Mouse (Mus musculus) liver, postnatal 0 days (tissue): ENCODE measurements around the gene Ahsg. TPM values are rescaled to one million over a fixed set of nuclear protein-coding genes. Genes with fewer than 3 reads are reported as not detected.
"Not testable (repeated sequence)": the region's sequence is repeated elsewhere in the genome, so short reads cannot be mapped to it uniquely, and the experiment has no call there.

Experiments
- ATAC-seq: fragments of 200-750 bp; cut with Nextera tagmentation; 2 replicates; pipeline ENCODE4 v1.8.0; 2017; ENCODE audit warnings: mild to moderate bottlenecking, moderate library complexity
- DNase-seq: peaks from one replicate; pipeline ENCODE4 v3.0.0-alpha.2; 2016
- H3K27ac ChIP-seq: fragments of 300-500 bp; sonication (generic); 2 replicates; pipeline ENCODE4 v1.5.1; 2014; ENCODE audit warnings: antibody characterized with exemption, moderate library complexity, mild to moderate bottlenecking, low read depth
- H3K27me3 ChIP-seq: fragments of 300-500 bp; sonication (generic); 2 replicates; pipeline ENCODE4 v1.6.1; 2014; ENCODE audit warnings: low read length, control low read depth, mixed read lengths; ENCODE audit not compliant: insufficient read depth
- H3K36me3 ChIP-seq: fragments of 300-500 bp; sonication (generic); replicated peaks from 2 replicates; pipeline ENCODE4 v1.6.1; 2014; ENCODE audit warnings: mild to moderate bottlenecking, control low read depth, low read length, moderate library complexity, mixed read lengths; ENCODE audit not compliant: insufficient read depth
- H3K4me1 ChIP-seq: fragments of 300-500 bp; sonication (generic); 2 replicates; pipeline ENCODE4 v1.6.1; 2014; ENCODE audit warnings: antibody characterized with exemption, mild to moderate bottlenecking, control low read depth; ENCODE audit not compliant: insufficient read depth
- H3K4me2 ChIP-seq: fragments of 300-500 bp; sonication (generic); 2 replicates; pipeline ENCODE4 v1.6.1; 2014; ENCODE audit warnings: low read depth, mild to moderate bottlenecking, low read length, moderate library complexity, mixed read lengths
- H3K4me3 ChIP-seq: fragments of 300-500 bp; sonication (generic); 2 replicates; pipeline ENCODE4 v1.5.1; 2014; ENCODE audit warnings: low read depth, low read length
- H3K9ac ChIP-seq: fragments of 300-500 bp; sonication (generic); replicated peaks from 2 replicates; pipeline ENCODE4 v1.6.1; 2014; ENCODE audit warnings: mild to moderate bottlenecking, moderate library complexity
- H3K9me3 ChIP-seq: fragments of 300-500 bp; sonication (generic); 2 replicates; pipeline ENCODE4 v1.6.1; 2016; ENCODE audit warnings: mild to moderate bottlenecking, control low read depth, low read length, mixed read lengths
- CTCF ChIP-seq: sonication (generic); IDR thresholded peaks from 2 replicates; pipeline ENCODE4 v1.5.1; 2016; ENCODE audit warnings: antibody characterized with exemption, low read depth
- EP300 ChIP-seq: IDR thresholded peaks from 2 replicates; pipeline ENCODE4 v1.6.1; 2016; ENCODE audit warnings: antibody characterized with exemption, low read depth, mild to moderate bottlenecking
- WGBS: fragments of 180-500 bp; shearing (Covaris S2); extraction: QIAGEN DNeasy Blood & Tissue Kit; methylation state at CpG from one replicate; pipeline ENCODE4 v1.1.7; 2014; ENCODE audit not compliant: insufficient replicate concordance; 5-methylcytosine and 5-hydroxymethylcytosine counted together
- polyA plus RNA-seq: library from polyadenylated mRNA; unstranded; fragments of >200 nt; fragmentation: Nextera tagmentation; extraction: Ambion mirVana; gene quantifications from 2 replicates; pipeline ENCODE4 v1.2.1, GENCODE M21; 2015

Ahsg gene
- polyA plus RNA-seq, 1 experiment from 2014 or later, result 27,060 TPM

- ATAC-seq (peak; percentile 46), DNase-seq (peak; percentile 32)
- Histone ChIP-seq H3K36me3 (no peaks in the 10 kb centered on the region), H3K27ac (peak overlapping the region; percentile 91), H3K4me2 (peak overlapping the region; percentile 45), H3K4me1 (no peaks in the 10 kb centered on the region), H3K4me3 (no peak overlapping the region), H3K9ac (no peak overlapping the region; the same call in 1 of the 2 replicates), H3K27me3 (no peaks in the 10 kb centered on the region), H3K9me3 (no peaks in the 10 kb centered on the region)
- WGBS, result 56% methylated on average over 4 of the region's 4 CpGs
- TF ChIP-seq CTCF (no peak), EP300 (peak; percentile 75)
Observed at GRCm38 (mm10) chr16:22922433-22922832, 31.4 kb downstream of the Ahsg start.

- 70% methylated on average over 6 of the region's 6 CpGs for WGBS
Observed at GRCm38 (mm10) chr16:22929575-22929974, 38.5 kb downstream of the Ahsg start.

GRCm38 (mm10) chr16:22931431-22932200 is 40.5 kb downstream of the Ahsg start:
- TF ChIP-seq EP300, result no peak
- TF ChIP-seq CTCF, result no peak
- Histone ChIP-seq H3K27me3 (no peaks in the 10 kb centered on the region), H3K27ac (no peak overlapping the region), H3K9me3 (no peaks in the 10 kb centered on the region), H3K4me3 (no peak overlapping the region), H3K4me2 (no peak overlapping the region), H3K4me1 (no peaks in the 10 kb centered on the region), H3K36me3 (peaks cover 6% of the 10 kb centered on the region), H3K9ac (no peak overlapping the region)
- WGBS, result 81% methylated on average over 11 of the region's 11 CpGs
- DNase-seq (no peak), ATAC-seq (no peak)

More at GRCm38 (mm10) chr16:22929575-22929974, 38.5 kb downstream of the Ahsg start:
- Histone ChIP-seq H3K27me3 (no peaks in the 10 kb centered on the region), H3K27ac (no peak overlapping the region), H3K4me3 (no peak overlapping the region), H3K4me2 (no peak overlapping the region), H3K9ac (no peak overlapping the region), H3K4me1 (no peaks in the 10 kb centered on the region), H3K9me3 (no peaks in the 10 kb centered on the region), H3K36me3 (no peaks in the 10 kb centered on the region; the same call in none of the 2 replicates)
- TF ChIP-seq CTCF (no peak), EP300 (no peak)
- no peak for ATAC-seq
- no peak for DNase-seq

- Histone ChIP-seq H3K9ac (no peak overlapping the region), H3K9me3 (no peaks in the 10 kb centered on the region), H3K36me3 (peaks cover 11% of the 10 kb centered on the region), H3K4me3 (no peak overlapping the region), H3K4me1 (no peaks in the 10 kb centered on the region), H3K4me2 (no peak overlapping the region), H3K27ac (no peak overlapping the region), H3K27me3 (no peaks in the 10 kb centered on the region)
- TF ChIP-seq EP300 (no peak), CTCF (no peak)
- WGBS, result 84% methylated on average over 12 of the region's 12 CpGs
- ATAC-seq (no peak), DNase-seq (no peak)
Observed at GRCm38 (mm10) chr16:22937631-22938030, 46.6 kb downstream of the Ahsg start.

- Histone ChIP-seq H3K27ac (peak overlapping the region; percentile 57), H3K4me2 (no peak overlapping the region), H3K9me3 (no peaks in the 10 kb centered on the region), H3K27me3 (no peaks in the 10 kb centered on the region), H3K4me1 (no peaks in the 10 kb centered on the region), H3K36me3 (peaks cover 11% of the 10 kb centered on the region), H3K9ac (no peak overlapping the region), H3K4me3 (no peak overlapping the region)
- ATAC-seq, result peak; percentile 49; the same call in 1 of the 2 replicates
- DNase-seq, result peak; percentile 35
- TF ChIP-seq EP300 (no peak), CTCF (no peak)
- WGBS, result 54% methylated on average over 2 of the region's 2 CpGs
Observed at GRCm38 (mm10) chr16:22938541-22938940, 47.5 kb downstream of the Ahsg start.

GRCm38 (mm10) chr16:22939120-22939695 is 48.1 kb downstream of the Ahsg start:
- Histone ChIP-seq H3K36me3 (peaks cover 11% of the 10 kb centered on the region), H3K4me3 (no peak overlapping the region), H3K27me3 (no peaks in the 10 kb centered on the region), H3K9me3 (no peaks in the 10 kb centered on the region), H3K9ac (no peak overlapping the region), H3K4me2 (no peak overlapping the region; the same call in 1 of the 2 replicates), H3K27ac (peak overlapping the region; percentile 57), H3K4me1 (no peaks in the 10 kb centered on the region)
- no peak for DNase-seq
- TF ChIP-seq EP300, result no peak
- no peak for TF ChIP-seq CTCF
- 70% methylated on average over 8 of the region's 8 CpGs for WGBS
- ATAC-seq, result peak; percentile 49; the same call in 1 of the 2 replicates

- not testable (repeated sequence) for H3K4me3 ChIP-seq, DNase-seq, H3K27me3 ChIP-seq, H3K36me3 ChIP-seq, H3K4me2 ChIP-seq, H3K27ac ChIP-seq, H3K9me3 ChIP-seq, H3K9ac ChIP-seq, H3K4me1 ChIP-seq, ATAC-seq
Observed at GRCm38 (mm10) chr16:22941825-22942476, 50.9 kb downstream of the Ahsg start.
